Mouse (Mus musculus): ENCODE data around the gene Meis2. TPM values are rescaled to one million over a fixed set of nuclear protein-coding genes. Genes with fewer than 3 reads are reported as not detected.

The Meis2 gene
- total RNA-seq, 4 experiments from 2014 or later, result 0.56 to 1.9 (median 1.00) TPM

GRCm38 (mm10) chr2:115950645-115951044 is 115.0 kb downstream of the Meis2 start:
- no peak for DNase-seq (ENCODE audit: low spot score in 2 of 2)

- DNase-seq (ENCODE audit: low spot score in 2 of 2), result no peak
These were observed 116.8 kb downstream of the Meis2 start for GRCm38 (mm10) chr2:115948630-115949426.

GRCm38 (mm10) chr2:115947714-115948226 is 117.9 kb downstream of the Meis2 start:
- no peak for DNase-seq (ENCODE audit: low spot score in 2 of 2)

- DNase-seq (ENCODE audit: low spot score in 2 of 2), result no peak
These were observed 122.6 kb downstream of the Meis2 start for GRCm38 (mm10) chr2:115943044-115943443.

GRCm38 (mm10) chr2:115939849-115940248 is 125.8 kb downstream of the Meis2 start:
- DNase-seq (ENCODE audit: low spot score in 2 of 2), result no peak

GRCm38 (mm10) chr2:115938926-115939563 is 126.6 kb downstream of the Meis2 start:
- DNase-seq (ENCODE audit: low spot score in 2 of 2), result no peak

GRCm38 (mm10) chr2:115938296-115938695 is 127.3 kb downstream of the Meis2 start:
- DNase-seq (ENCODE audit: low spot score in 2 of 2), result no peak

- DNase-seq (ENCODE audit: low spot score in 2 of 2), result no peak
These were observed 127.7 kb downstream of the Meis2 start for GRCm38 (mm10) chr2:115937896-115938295.

GRCm38 (mm10) chr2:115936786-115937185 is 128.9 kb downstream of the Meis2 start:
- DNase-seq (ENCODE audit: low spot score in 2 of 2), result no peak

GRCm38 (mm10) chr2:115934299-115934698 is 131.3 kb downstream of the Meis2 start:
- DNase-seq (ENCODE audit: low spot score in 2 of 2), result no peak

GRCm38 (mm10) chr2:115933259-115933658 is 132.4 kb downstream of the Meis2 start:
- DNase-seq (ENCODE audit: low spot score in 2 of 2), result no peak

GRCm38 (mm10) chr2:115925744-115926143 is 139.9 kb downstream of the Meis2 start:
- DNase-seq (ENCODE audit: low spot score in 2 of 2), result no peak

- no peak for DNase-seq (ENCODE audit: low spot score in 2 of 2)
These were observed 141.2 kb downstream of the Meis2 start for GRCm38 (mm10) chr2:115924472-115924871.

- DNase-seq (ENCODE audit: low spot score in 2 of 2), result no peak
These were observed 142.4 kb downstream of the Meis2 start for GRCm38 (mm10) chr2:115923247-115923646.

GRCm38 (mm10) chr2:115921687-115922086 is 144.0 kb downstream of the Meis2 start:
- DNase-seq (ENCODE audit: low spot score in 2 of 2), result no peak

- DNase-seq (ENCODE audit: low spot score in 2 of 2), result no peak
These were observed 145.2 kb downstream of the Meis2 start for GRCm38 (mm10) chr2:115920336-115920951.

GRCm38 (mm10) chr2:115919141-115920071 is 146.2 kb downstream of the Meis2 start:
- no peak for DNase-seq (ENCODE audit: low spot score in 2 of 2)

- DNase-seq (ENCODE audit: low spot score in 2 of 2), result no peak
These were observed 147.1 kb downstream of the Meis2 start for GRCm38 (mm10) chr2:115918561-115918960.

GRCm38 (mm10) chr2:115914539-115914938 is 151.1 kb downstream of the Meis2 start:
- DNase-seq (ENCODE audit: low spot score in 2 of 2), result no peak

- no peak for DNase-seq (ENCODE audit: low spot score in 2 of 2)
These were observed 152.6 kb downstream of the Meis2 start for GRCm38 (mm10) chr2:115912948-115913529.

All from gastrocnemius, adult 8-10 months (tissue).